Mouse (Mus musculus) CD4-positive, CD25-positive, alpha-beta regulatory T cell, adult 9 weeks (primary cell): ENCODE measurements around the gene Tgfbrap1. TPM values are rescaled to one million over a fixed set of nuclear protein-coding genes. Genes with fewer than 3 reads are reported as not detected.

ENCODE experiments used
- polyA plus RNA-seq: library from polyadenylated mRNA; unstranded; fragments of 100-300 nt; shearing (Covaris generic); gene quantifications from one replicate; pipeline ENCODE4 v1.2.1, GENCODE M21; 2017

Gene Tgfbrap1
- polyA plus RNA-seq: 9.8 TPM

GRCm38 (mm10) chr1:43098031-43098984, at the start of gene Tgfbrap1, which contains the start of gene AI597479:
TSS of gene Tgfbrap1 (minus strand) at chr1:43098637.
TSS of gene AI597479 (plus strand) at chr1:43098710.

Other genes starting within 250 kb of the Tgfbrap1 start
- 62.8 TPM for gene Mrps9, start 247.4 kb downstream of the Tgfbrap1 start, polyA plus RNA-seq
- gene Gpr45, start 145.8 kb downstream of the Tgfbrap1 start, polyA plus RNA-seq: 0.97 TPM
- 26.2 TPM for gene AI597479, start 73 bp upstream of the Tgfbrap1 start, polyA plus RNA-seq
- 4.0 TPM for gene Fhl2, start 98.3 kb upstream of the Tgfbrap1 start, polyA plus RNA-seq